Mouse (Mus musculus) heart, embryonic 12.5 days (tissue): Measurements from ENCODE around the gene Msn. TPM values are rescaled to one million over a fixed set of nuclear protein-coding genes. Genes with fewer than 3 reads are reported as not detected.
"Not testable (repeated sequence)": the region's sequence is repeated elsewhere in the genome, so short reads cannot be mapped to it uniquely, and the experiment has no call there.

ENCODE experiments used
- ATAC-seq: fragments of 200-750 bp; cut with Nextera tagmentation; 2 replicates; pipeline ENCODE4 v1.8.0; 2017; ENCODE audit warnings: moderate TSS enrichment, moderate library complexity; ENCODE audit not compliant: insufficient number of reproducible peaks, low FRiP score
- H3K27ac ChIP-seq: fragments of 300-500 bp; sonication (generic); 2 replicates; pipeline ENCODE4 v1.5.1; 2016; ENCODE audit warnings: mild to moderate bottlenecking, moderate library complexity; ENCODE audit not compliant: poor library complexity, severe bottlenecking
- H3K27me3 ChIP-seq: fragments of 300-500 bp; sonication (generic); replicated peaks from 2 replicates; pipeline ENCODE4 v1.6.1; 2016; ENCODE audit warnings: mild to moderate bottlenecking, moderate library complexity
- H3K36me3 ChIP-seq: fragments of 300-500 bp; sonication (generic); 2 replicates; pipeline ENCODE4 v1.6.1; 2016; ENCODE audit warnings: mild to moderate bottlenecking, moderate library complexity
- H3K4me1 ChIP-seq: fragments of 300-500 bp; sonication (generic); replicated peaks from 2 replicates; pipeline ENCODE4 v1.6.1; 2016; ENCODE audit warnings: mild to moderate bottlenecking
- H3K4me2 ChIP-seq: fragments of 300-500 bp; sonication (generic); 2 replicates; pipeline ENCODE4 v1.6.1; 2016; ENCODE audit warnings: mild to moderate bottlenecking, moderate library complexity
- H3K4me3 ChIP-seq: fragments of 300-500 bp; sonication (generic); 2 replicates; pipeline ENCODE4 v1.5.1; 2016; ENCODE audit warnings: mild to moderate bottlenecking
- H3K9ac ChIP-seq: fragments of 300-500 bp; sonication (generic); 2 replicates; pipeline ENCODE4 v1.6.1; 2016; ENCODE audit warnings: mild to moderate bottlenecking, moderate library complexity
- H3K9me3 ChIP-seq: fragments of 300-500 bp; sonication (generic); replicated peaks from 2 replicates; pipeline ENCODE4 v1.6.1; 2016; ENCODE audit warnings: mild to moderate bottlenecking, moderate library complexity
- WGBS: fragments of 180-500 bp; shearing (Covaris S2); methylation state at CpG from one replicate; pipeline ENCODE4 v1.1.7; 2016; 5-methylcytosine and 5-hydroxymethylcytosine counted together
- polyA plus RNA-seq: library from polyadenylated mRNA; unstranded; fragments of >200 nt; fragmentation: Nextera tagmentation; extraction: Ambion mirVana; gene quantifications from 2 replicates; pipeline ENCODE4 v1.2.1, GENCODE M21; 2016

Msn gene
- polyA plus RNA-seq, 1 experiment from 2014 or later: 222 TPM

DNA sequence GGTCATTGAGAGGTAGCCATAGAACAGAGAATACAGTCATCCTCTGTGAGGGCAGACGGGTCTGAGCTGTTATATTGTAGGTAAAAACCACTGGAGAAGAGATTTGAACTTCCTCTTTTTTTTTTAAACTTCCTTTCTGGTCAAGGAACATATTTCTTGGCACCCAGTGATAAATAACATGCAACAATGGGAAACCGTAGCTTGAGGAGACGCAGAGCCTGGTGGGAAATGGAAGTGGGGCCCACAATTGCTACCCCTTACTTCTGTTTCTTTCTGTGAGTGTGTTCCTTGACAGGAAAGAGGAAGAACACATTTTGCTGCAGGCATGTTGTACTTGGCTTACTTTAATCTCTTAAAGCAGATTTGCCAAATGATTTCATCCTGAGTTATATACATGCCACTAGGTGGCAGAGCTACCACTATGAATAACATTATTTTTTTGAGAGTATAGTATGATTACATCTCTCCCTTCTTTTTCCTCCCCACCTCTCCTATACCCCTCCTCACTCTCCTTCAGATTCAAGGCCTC lies 49.2 kb downstream of the Msn start:
- no peaks in the 10 kb centered on the region for H3K27me3 ChIP-seq
- WGBS: 60% methylated on average over 3 of the region's 3 CpGs
- no peaks in the 10 kb centered on the region for H3K4me1 ChIP-seq
- no peak for ATAC-seq
- H3K4me2 ChIP-seq: no peak overlapping the region
- no peak overlapping the region for H3K27ac ChIP-seq
- H3K9ac ChIP-seq: no peak overlapping the region
- H3K36me3 ChIP-seq: peaks cover 6% of the 10 kb centered on the region; the same call in 1 of the 2 replicates
- H3K4me3 ChIP-seq: no peak overlapping the region
- H3K9me3 ChIP-seq: no peaks in the 10 kb centered on the region

GRCm38 (mm10) chrX:96148217-96148616 lies 52.4 kb downstream of the Msn start:
- Histone ChIP-seq H3K27me3 (no peaks in the 10 kb centered on the region), H3K9ac (no peak overlapping the region), H3K4me1 (no peaks in the 10 kb centered on the region), H3K9me3 (no peaks in the 10 kb centered on the region), H3K4me3 (no peak overlapping the region), H3K36me3 (peaks cover 17% of the 10 kb centered on the region), H3K27ac (no peak overlapping the region), H3K4me2 (no peak overlapping the region)
- 57% methylated on average over 2 of the region's 2 CpGs for WGBS
- no peak for ATAC-seq

DNA sequence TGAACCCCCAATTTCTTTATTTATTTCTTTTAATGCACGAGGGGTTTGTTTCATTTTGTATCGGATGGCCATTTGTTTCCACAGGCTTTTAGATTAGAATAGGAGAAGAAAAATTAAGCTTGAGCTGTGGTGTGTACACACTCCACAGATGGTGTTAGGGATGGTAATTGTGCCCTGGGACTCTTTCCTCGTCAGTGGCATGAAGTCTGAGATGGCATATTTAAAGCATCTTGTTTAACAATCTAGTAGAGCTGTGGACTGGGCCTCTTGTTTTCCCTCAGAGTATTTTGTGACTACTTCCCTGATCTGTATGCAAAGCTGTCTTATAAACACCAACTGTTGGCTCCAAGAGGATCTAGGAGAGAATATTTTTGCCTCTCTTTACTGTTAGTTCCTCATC lies 57.5 kb downstream of the Msn start:
- Histone ChIP-seq H3K4me3 (no peak overlapping the region), H3K27me3 (no peaks in the 10 kb centered on the region), H3K4me1 (no peaks in the 10 kb centered on the region), H3K9ac (no peak overlapping the region), H3K27ac (no peak overlapping the region), H3K4me2 (no peak overlapping the region), H3K9me3 (no peaks in the 10 kb centered on the region), H3K36me3 (peaks cover 35% of the 10 kb centered on the region)
- ATAC-seq: no peak
- WGBS: 79% methylated on average over 3 of the region's 3 CpGs

DNA sequence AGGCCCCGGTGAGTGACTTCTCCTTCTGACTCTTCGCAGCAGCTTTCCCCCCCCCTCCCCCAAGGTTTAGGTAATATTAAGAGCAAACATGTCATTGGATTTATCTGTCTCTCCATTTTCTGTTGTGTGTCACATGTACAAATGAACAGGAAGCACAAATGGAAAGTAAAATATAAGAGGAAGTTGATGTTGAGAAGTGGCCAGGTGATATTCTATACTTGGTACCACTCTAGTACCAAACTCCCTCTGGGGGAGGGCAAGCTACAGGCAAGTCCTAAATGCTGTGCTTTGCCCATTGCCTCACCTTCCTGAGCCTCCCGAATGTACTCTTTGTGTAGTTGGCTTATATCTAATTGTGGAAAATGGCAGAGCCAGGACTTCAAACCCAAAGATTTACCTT lies 62.1 kb downstream of the Msn start:
- Histone ChIP-seq H3K4me1 (no peaks in the 10 kb centered on the region), H3K9me3 (no peaks in the 10 kb centered on the region), H3K9ac (no peak overlapping the region), H3K27me3 (no peaks in the 10 kb centered on the region), H3K4me2 (no peak overlapping the region), H3K27ac (no peak overlapping the region), H3K4me3 (no peak overlapping the region), H3K36me3 (peaks cover 38% of the 10 kb centered on the region)
- 78% methylated on average over 3 of the region's 3 CpGs for WGBS
- ATAC-seq: no peak

DNA sequence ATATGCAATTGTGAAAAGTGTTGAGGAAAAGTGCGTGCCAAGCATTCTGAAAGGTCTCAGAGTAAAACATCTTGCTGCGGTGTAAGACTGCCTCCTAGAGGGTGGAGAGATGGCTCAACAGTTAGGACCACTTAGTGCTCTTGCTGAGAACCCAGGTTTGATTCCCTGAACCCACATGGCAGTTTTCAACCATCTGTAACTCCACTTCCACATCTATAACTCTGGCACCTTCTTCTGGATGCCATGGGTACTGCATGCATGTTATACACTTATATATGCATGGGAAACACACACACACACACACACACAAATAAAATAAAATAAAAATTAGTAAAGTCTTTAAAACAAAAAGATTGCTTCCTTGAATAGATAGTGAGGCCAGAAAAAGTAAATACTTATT lies 66.7 kb downstream of the Msn start:
- Histone ChIP-seq H3K9me3 (no peaks in the 10 kb centered on the region), H3K4me1 (no peaks in the 10 kb centered on the region), H3K9ac (no peak overlapping the region), H3K4me2 (no peak overlapping the region), H3K4me3 (no peak overlapping the region), H3K27me3 (no peaks in the 10 kb centered on the region), H3K27ac (no peak overlapping the region), H3K36me3 (peaks cover 56% of the 10 kb centered on the region)
- no peak for ATAC-seq
- WGBS: 86% methylated on average over 2 of the region's 2 CpGs

GRCm38 (mm10) chrX:96171645-96172388 lies 76.0 kb downstream of the Msn start:
- no peak overlapping the region for H3K4me2 ChIP-seq
- no peak for ATAC-seq

GRCm38 (mm10) chrX:96178437-96178836 lies 82.6 kb downstream of the Msn start:
- Histone ChIP-seq H3K4me1 (no peaks in the 10 kb centered on the region), H3K4me2 (no peak overlapping the region)
- WGBS: 12% methylated on average over 1 of the region's 1 CpGs

More at GRCm38 (mm10) chrX:96171645-96172388, 76.0 kb downstream of the Msn start:
- Histone ChIP-seq H3K9ac (no peak overlapping the region), H3K9me3 (no peaks in the 10 kb centered on the region), H3K4me1 (no peaks in the 10 kb centered on the region), H3K36me3 (peaks cover 14% of the 10 kb centered on the region), H3K4me3 (no peak overlapping the region), H3K27ac (no peak overlapping the region), H3K27me3 (no peaks in the 10 kb centered on the region)
- WGBS: 78% methylated on average over 2 of the region's 2 CpGs

DNA sequence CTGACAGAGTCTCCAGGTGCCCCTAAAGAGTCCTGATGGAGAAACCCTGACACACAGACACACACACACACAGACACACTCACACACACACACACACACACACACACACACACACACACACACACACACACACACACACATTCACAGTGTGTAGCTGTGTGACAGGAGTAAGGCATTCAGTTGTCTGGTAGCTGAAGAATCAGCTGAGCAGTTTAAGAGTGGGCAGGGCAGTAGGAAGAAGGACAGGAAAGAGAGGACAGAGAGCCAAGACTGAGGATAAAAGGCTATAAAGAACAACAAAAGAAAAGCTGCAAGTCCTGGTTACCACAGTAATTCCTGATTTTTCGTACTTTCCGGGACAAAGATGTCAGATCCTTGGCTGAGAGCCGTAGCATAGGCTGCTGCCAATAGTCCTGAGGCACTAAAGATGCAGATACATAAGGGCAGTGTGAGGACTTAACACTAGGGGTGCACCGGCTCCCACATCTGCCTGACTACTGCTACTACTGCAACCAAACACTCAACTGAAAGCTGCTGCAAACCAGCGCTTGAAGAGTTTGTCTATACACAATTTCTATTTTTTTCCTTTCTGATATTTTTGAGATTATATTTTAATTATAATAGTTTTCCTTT lies 88.4 kb downstream of the Msn start:
- Histone ChIP-seq H3K27me3 (no peaks in the 10 kb centered on the region), H3K4me3 (no peak overlapping the region), H3K9me3 (no peaks in the 10 kb centered on the region), H3K4me1 (no peaks in the 10 kb centered on the region), H3K27ac (no peak overlapping the region), H3K36me3 (no peaks in the 10 kb centered on the region), H3K4me2 (no peak overlapping the region), H3K9ac (no peak overlapping the region)
- ATAC-seq: no peak
- WGBS: 58% methylated on average over 5 of the region's 5 CpGs

More at GRCm38 (mm10) chrX:96178437-96178836, 82.6 kb downstream of the Msn start:
- no peaks in the 10 kb centered on the region for H3K36me3 ChIP-seq
- H3K27ac ChIP-seq: no peak overlapping the region
- no peaks in the 10 kb centered on the region for H3K9me3 ChIP-seq
- no peak overlapping the region for H3K9ac ChIP-seq
- ATAC-seq: no peak
- no peaks in the 10 kb centered on the region for H3K27me3 ChIP-seq
- H3K4me3 ChIP-seq: no peak overlapping the region

DNA sequence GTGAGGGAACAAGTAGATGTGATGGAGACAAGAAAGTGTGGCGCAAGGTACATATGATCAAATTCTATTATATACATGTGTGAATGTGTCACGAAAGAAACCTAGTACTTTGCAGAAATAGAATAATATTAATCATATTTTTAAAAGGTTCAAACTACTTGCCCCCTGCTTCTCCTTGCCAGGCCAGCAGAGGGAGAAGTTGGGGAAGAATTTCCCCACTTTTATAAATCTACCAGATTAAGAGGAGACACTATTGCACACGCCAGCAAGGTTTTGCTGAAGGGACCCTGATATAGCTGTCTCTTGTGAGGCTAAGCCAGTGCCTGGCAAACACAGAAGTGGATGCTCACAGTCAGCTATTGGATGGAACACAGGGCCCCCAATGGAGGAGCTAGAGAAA lies 109.3 kb downstream of the Msn start:
- not testable (repeated sequence) for H3K4me2 ChIP-seq, ATAC-seq, H3K36me3 ChIP-seq, H3K27me3 ChIP-seq, H3K9ac ChIP-seq, H3K4me1 ChIP-seq, H3K27ac ChIP-seq, H3K9me3 ChIP-seq, H3K4me3 ChIP-seq
- 76% methylated on average over 3 of the region's 3 CpGs for WGBS

DNA sequence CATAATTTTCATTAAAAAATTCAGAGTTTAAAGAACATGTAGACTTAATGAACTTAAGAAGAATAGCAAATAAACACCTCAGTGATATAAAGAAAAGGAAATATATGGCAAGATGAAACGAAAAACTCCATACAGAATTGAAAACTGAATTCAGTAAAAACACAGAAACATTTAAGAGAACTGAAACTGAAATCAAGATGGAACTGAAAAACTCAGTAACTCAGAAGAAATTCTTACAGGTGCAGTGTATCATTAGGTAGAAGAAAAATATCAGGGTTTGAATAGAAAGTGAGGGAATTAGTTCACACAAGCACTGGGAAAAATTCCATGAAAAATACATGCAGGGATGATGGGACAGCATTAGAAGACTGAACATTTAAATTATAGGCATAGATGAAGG lies 111.0 kb downstream of the Msn start:
- Histone ChIP-seq H3K9me3 (no peaks in the 10 kb centered on the region; the same call in 1 of the 2 replicates), H3K4me2 (no peak overlapping the region), H3K9ac (no peak overlapping the region), H3K27me3 (no peaks in the 10 kb centered on the region), H3K27ac (no peak overlapping the region), H3K4me3 (no peak overlapping the region), H3K36me3 (no peaks in the 10 kb centered on the region), H3K4me1 (no peaks in the 10 kb centered on the region)
- no peak for ATAC-seq
- WGBS: 36% methylated on average over 1 of the region's 1 CpGs

DNA sequence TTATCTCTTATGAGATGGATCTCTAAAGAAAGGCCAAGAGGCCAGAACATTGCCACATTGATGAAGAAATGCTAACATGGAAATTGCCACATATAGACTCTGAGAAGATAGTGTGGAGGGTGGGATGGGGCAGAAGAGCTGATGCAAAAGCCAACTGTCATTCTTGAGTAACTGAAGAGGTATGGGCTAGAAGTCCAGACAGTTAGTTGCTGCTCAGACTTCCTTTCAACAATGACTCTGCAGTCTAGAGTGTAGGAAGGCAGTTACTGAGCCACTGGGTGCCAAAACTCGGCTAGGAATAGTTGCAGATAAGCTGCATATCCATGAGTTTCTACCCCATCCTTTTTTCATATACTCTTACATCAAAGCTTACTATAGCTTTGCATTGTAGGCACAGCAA lies 122.2 kb downstream of the Msn start:
- H3K36me3 ChIP-seq: no peaks in the 10 kb centered on the region
- H3K9me3 ChIP-seq: no peaks in the 10 kb centered on the region
- no peaks in the 10 kb centered on the region for H3K4me1 ChIP-seq
- H3K27me3 ChIP-seq: no peaks in the 10 kb centered on the region
- no peak for ATAC-seq
- H3K4me2 ChIP-seq: no peak overlapping the region
- H3K4me3 ChIP-seq: no peak overlapping the region
- 36% methylated on average over 1 of the region's 1 CpGs for whole genome bisulfite sequencing
- no peak overlapping the region for H3K27ac ChIP-seq
- no peak overlapping the region for H3K9ac ChIP-seq
